Mouse (Mus musculus) T-helper 1 cell (primary cell): ENCODE results near the gene Clcn1.

Experiments
- in situ Hi-C: fragments of 300-600 bp; cut with MboI, MseI; formaldehyde crosslinking; loops from one replicate; pipeline ENCODE4 v1.15.1; 2025; ENCODE audit warnings: high pct_unique_total_duplicates

Clcn1 gene

DNA sequence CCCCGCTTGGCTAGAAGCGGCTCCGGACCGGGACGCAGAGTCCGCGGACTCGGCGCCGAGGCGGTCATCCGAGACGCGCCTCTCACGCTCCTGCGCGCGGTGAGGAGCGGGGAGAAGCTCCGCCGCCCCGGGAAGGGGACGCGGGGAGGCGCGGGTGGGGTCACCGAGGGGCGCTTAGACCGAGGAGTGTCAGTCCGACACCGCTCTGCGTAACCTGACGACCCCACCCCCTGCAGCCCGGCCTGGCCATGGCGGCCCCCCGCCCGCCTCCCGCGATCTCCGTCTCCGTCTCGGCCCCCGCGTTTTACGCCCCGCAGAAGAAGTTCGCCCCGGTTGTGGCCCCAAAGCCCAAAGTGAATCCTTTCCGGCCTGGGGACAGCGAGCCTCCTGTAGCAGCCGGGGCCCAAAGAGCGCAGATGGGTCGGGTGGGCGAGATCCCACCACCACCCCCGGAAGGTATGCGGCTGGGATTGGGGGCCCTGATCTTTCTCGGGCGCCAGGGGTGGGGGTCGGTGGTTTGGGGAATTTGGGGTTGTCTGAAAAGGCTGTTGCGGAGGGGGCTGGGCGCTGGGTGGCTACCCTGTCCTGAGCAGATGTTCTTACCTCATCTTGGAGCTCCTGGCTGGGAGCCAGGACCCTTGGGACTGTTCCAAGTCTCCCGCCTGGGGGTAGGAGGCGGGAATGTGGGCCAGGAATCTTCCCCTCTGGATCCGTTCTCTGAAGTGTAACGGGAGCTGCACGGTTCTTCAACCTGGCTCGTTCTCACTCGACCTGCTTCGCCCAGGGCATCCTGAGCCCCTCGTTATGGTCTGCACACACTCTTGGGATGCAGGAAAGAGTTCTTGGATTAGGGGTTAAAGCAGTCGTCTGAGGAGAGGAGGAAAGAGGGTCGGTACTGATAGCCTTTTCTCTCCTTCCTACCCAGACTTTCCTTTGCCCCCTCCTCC, 63.8 kb downstream of the Clcn1 start:
- in situ Hi-C loops: no loop called here

DNA sequence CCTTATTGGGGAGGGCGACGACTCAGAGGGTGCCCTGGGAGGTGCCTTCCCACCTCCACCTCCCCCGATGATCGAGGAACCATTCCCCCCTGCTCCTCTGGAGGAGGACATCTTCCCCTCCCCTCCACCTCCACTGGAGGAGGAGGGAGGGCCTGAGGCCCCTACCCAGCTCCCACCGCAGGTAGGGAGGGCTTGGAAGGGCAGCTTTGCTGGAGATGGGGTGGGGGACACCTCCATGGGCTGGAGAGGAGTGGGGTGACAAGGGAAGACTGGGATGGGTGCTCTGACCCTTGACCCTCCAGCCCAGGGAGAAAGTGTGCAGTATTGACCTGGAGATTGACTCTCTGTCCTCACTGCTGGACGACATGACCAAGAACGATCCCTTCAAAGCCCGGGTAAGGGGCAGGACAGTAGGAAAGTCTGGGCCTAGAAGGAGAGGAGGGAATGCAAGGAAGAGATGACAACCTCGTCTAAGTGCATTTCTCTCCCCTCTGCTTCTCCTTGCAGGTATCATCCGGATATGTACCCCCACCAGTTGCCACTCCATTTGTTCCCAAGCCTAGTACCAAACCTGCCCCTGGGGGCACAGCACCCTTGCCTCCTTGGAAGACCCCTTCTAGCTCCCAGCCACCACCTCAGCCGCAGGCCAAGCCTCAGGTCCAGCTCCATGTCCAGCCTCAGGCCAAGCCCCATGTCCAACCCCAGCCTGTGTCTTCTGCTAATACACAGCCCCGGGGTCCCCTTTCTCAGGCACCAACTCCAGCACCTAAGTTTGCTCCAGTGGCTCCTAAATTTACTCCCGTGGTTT, 64.7 kb downstream of the Clcn1 start:
- in situ Hi-C loops: no loop called here

- in situ Hi-C loops: no loop called here
Measured at GRCm38 (mm10) chr6:42351776-42352485, 65.4 kb downstream of the Clcn1 start.

- in situ Hi-C loops: no loop called here
Measured at GRCm38 (mm10) chr6:42352486-42352846, 66.0 kb downstream of the Clcn1 start.

DNA sequence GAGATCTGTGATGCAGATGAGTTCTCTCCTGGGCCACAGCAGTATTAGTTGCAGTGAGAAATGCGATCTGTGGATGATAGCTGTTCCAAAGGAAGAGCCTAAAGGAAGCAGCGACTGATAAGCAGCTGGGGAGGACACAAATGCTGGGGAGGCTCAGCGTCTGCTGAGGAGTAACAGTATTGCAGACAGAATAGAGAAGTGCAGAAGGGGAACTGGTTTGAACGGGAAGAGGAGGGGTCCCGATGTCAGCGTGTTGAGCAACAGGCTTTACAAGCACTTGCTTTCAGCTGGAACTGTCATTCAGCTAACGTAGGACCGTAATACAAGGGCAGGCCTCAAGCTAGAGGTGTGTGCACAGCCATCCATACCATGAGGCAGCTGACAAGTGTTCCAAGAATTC, 66.7 kb downstream of the Clcn1 start:
- in situ Hi-C loops: no loop called here

GRCm38 (mm10) chr6:42354076-42355019, 67.9 kb downstream of the Clcn1 start:
- in situ Hi-C loops: no loop called here

DNA sequence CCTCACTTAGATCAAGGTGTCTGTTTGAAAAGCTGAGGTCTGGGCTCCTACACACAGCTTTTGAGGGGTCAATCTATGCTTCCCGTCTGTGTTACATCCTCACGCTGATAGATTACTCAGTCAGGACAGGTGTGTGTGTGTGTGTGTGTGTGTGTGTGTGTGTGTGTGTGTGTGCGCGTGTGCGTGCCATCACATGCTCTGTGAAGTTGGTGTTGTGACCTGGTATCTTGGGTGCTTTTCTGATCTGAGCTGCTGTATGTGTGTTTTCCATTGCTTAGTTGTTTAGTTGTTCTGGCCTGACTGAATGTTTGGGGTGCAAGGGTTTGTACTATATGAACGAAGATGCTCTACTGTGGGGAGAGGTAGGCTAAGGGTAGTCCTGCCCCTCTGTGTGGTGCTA, 68.9 kb downstream of the Clcn1 start:
- in situ Hi-C loops: no loop called here

GRCm38 (mm10) chr6:42355794-42356600, 69.5 kb downstream of the Clcn1 start:
- in situ Hi-C loops: no loop called here

GRCm38 (mm10) chr6:42356913-42357312, 70.4 kb downstream of the Clcn1 start:
- in situ Hi-C loops: no loop called here

- in situ Hi-C loops: no loop called here
Measured at GRCm38 (mm10) chr6:42357901-42358300, 71.4 kb downstream of the Clcn1 start.

GRCm38 (mm10) chr6:42358901-42359300, 72.4 kb downstream of the Clcn1 start:
- in situ Hi-C loops: no loop called here

DNA sequence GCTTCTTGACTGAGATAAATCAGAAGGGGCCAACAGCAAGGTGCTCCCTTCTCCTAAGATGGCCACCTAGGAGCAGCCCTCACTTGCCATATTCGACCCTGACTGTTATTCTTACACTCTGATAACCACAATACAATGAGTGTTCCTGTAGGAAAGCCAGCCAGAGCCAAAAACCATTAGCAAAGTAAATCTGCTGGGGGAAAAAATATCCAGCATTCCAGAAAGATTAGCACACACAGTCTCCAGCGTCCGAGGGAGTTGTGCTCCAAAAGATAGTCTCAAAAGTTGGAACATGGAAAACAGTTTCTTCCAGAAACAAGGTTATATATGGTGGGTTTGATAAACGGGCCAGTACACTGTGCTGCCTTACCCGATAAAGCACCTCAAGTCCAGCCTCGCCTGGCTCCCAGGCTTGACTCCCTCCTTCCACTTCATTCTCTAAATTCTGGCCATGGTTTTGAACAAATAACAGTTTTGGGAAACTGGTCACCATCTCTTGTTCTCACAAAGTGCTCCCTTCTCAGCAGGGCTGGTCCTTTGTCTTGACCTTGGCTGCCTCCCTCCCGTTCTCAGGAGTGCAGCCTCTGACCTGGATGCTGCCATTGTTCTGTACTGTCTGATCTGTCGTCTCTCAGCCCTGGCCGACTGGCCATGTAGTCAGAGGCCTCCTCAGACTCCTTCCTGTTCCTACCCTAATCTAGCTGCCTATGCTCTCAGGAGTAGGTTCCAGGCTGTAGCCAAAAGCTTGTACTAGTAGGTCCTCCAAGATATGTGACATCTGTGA, 73.1 kb downstream of the Clcn1 start:
- in situ Hi-C loops: no loop called here

GRCm38 (mm10) chr6:42360231-42360840, 73.9 kb downstream of the Clcn1 start:
- in situ Hi-C loops: no loop called here

GRCm38 (mm10) chr6:42361041-42361895, 74.8 kb downstream of the Clcn1 start:
- in situ Hi-C loops: no loop called here

GRCm38 (mm10) chr6:42362074-42362473, 75.6 kb downstream of the Clcn1 start:
- in situ Hi-C loops: no loop called here

- in situ Hi-C loops: no loop called here
Measured at GRCm38 (mm10) chr6:42362497-42362896, 76.0 kb downstream of the Clcn1 start.

DNA sequence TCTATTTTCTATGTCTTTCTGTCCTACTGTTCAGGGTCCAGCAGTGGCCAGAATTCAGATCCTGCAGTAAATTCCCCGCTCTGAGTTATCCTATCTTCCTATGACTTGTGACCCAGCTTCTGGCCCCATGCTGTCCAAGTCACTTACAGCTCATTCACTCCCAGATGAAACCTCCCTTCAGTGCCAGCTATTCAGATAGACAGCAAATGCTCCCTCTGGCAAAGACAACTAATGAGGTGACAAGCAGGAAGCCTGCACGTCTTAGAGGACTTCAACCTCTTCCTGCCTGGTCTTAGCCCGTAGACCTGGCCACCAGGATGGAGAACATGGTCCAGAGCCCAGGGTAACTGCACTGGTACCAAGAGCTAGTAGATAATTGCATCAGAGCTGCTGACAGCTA, 76.5 kb downstream of the Clcn1 start:
- in situ Hi-C loops: no loop called here

DNA sequence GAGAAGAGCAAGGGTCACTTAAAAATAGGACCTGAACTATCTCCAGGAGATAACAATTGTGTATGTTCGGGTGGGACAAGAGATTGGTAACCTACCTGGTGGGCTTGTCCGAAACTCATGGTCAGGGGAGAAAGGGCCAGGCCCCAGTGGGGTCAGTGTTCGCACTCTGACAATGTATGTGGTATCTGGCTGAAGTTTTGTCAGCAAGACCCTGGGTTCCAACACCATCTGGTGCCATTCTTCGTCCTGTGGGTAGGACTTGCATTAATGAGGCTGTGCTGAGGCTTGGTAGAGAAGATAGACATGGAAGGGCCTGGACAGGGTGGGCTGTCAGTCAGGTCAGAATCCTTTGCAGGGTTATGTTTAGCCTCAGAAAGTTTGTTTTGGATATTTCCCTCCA, 77.6 kb downstream of the Clcn1 start:
- in situ Hi-C loops: no loop called here
